Mouse (Mus musculus) forebrain, embryonic 12.5 days (tissue): Measurements from ENCODE around the gene Vstm2a. TPM values are rescaled to one million over a fixed set of nuclear protein-coding genes. Genes with fewer than 3 reads are reported as not detected.

ENCODE experiments used
- ATAC-seq: fragments of 200-750 bp; cut with Nextera tagmentation; 2 replicates; pipeline ENCODE4 v1.8.0; 2017; ENCODE audit warnings: moderate TSS enrichment; ENCODE audit not compliant: low FRiP score
- H3K27ac ChIP-seq: fragments of 300-500 bp; sonication (generic); 2 replicates; pipeline ENCODE4 v1.5.1; 2016; ENCODE audit warnings: mild to moderate bottlenecking
- H3K27me3 ChIP-seq: fragments of 300-500 bp; sonication (generic); 2 replicates; pipeline ENCODE4 v1.6.1; 2016; ENCODE audit warnings: mild to moderate bottlenecking
- H3K36me3 ChIP-seq: fragments of 300-500 bp; sonication (generic); replicated peaks from 2 replicates; pipeline ENCODE4 v1.6.1; 2016; ENCODE audit warnings: mild to moderate bottlenecking
- H3K4me1 ChIP-seq: fragments of 300-500 bp; sonication (generic); 2 replicates; pipeline ENCODE4 v1.6.1; 2016
- H3K4me2 ChIP-seq: fragments of 300-500 bp; sonication (generic); 2 replicates; pipeline ENCODE4 v1.6.1; 2016; ENCODE audit warnings: mild to moderate bottlenecking, moderate library complexity
- H3K4me3 ChIP-seq: fragments of 300-500 bp; sonication (generic); replicated peaks from 2 replicates; pipeline ENCODE4 v1.5.1; 2016; ENCODE audit warnings: mild to moderate bottlenecking
- H3K9ac ChIP-seq: fragments of 300-500 bp; sonication (generic); 2 replicates; pipeline ENCODE4 v1.6.1; 2016; ENCODE audit warnings: mild to moderate bottlenecking
- H3K9me3 ChIP-seq: fragments of 300-500 bp; sonication (generic); 2 replicates; pipeline ENCODE4 v1.6.1; 2016
- WGBS: fragments of 180-500 bp; shearing (Covaris S2); methylation state at CpG from one replicate; pipeline ENCODE4 v1.1.7; 2016; 5-methylcytosine and 5-hydroxymethylcytosine counted together
- polyA plus RNA-seq: library from polyadenylated mRNA; unstranded; fragments of >200 nt; fragmentation: Nextera tagmentation; extraction: Ambion mirVana; gene quantifications from 2 replicates; pipeline ENCODE4 v1.2.1, GENCODE M21; 2016

Gene Vstm2a
- polyA plus RNA-seq, 1 experiment from 2014 or later, result 10.4 TPM

GRCm38 (mm10) chr11:16315097-16315496 is 57.6 kb downstream of the Vstm2a start:
- Histone ChIP-seq H3K36me3 (no peaks in the 10 kb centered on the region), H3K4me2 (no peak overlapping the region), H3K27ac (no peak overlapping the region), H3K9me3 (no peaks in the 10 kb centered on the region), H3K4me1 (no peaks in the 10 kb centered on the region), H3K4me3 (no peak overlapping the region), H3K27me3 (no peaks in the 10 kb centered on the region), H3K9ac (no peak overlapping the region)
- 76% methylated on average over 2 of the region's 2 CpGs for WGBS
- ATAC-seq, result no peak

GRCm38 (mm10) chr11:16345179-16345578 is 87.7 kb downstream of the Vstm2a start:
- Histone ChIP-seq H3K27me3 (no peaks in the 10 kb centered on the region), H3K27ac (no peak overlapping the region), H3K9ac (no peak overlapping the region), H3K4me3 (no peak overlapping the region), H3K9me3 (no peaks in the 10 kb centered on the region), H3K36me3 (no peaks in the 10 kb centered on the region), H3K4me1 (no peaks in the 10 kb centered on the region), H3K4me2 (no peak overlapping the region)
- WGBS, result 57% methylated on average over 3 of the region's 3 CpGs
- no peak for ATAC-seq

- no peaks in the 10 kb centered on the region for H3K36me3 ChIP-seq
- no peaks in the 10 kb centered on the region for H3K4me1 ChIP-seq
- H3K27me3 ChIP-seq, result no peaks in the 10 kb centered on the region
- H3K27ac ChIP-seq, result no peak overlapping the region
- no peak for ATAC-seq
- H3K4me3 ChIP-seq, result no peak overlapping the region
- H3K9ac ChIP-seq, result no peak overlapping the region
- WGBS, result 79% methylated on average over 3 of the region's 3 CpGs
- no peak overlapping the region for H3K4me2 ChIP-seq
- no peaks in the 10 kb centered on the region for H3K9me3 ChIP-seq
These were observed 88.2 kb downstream of the Vstm2a start for GRCm38 (mm10) chr11:16345676-16346075.

GRCm38 (mm10) chr11:16351915-16352314 is 94.4 kb downstream of the Vstm2a start:
- Histone ChIP-seq H3K9ac (no peak overlapping the region), H3K4me1 (no peaks in the 10 kb centered on the region), H3K9me3 (no peaks in the 10 kb centered on the region), H3K4me2 (no peak overlapping the region), H3K4me3 (no peak overlapping the region), H3K27me3 (no peaks in the 10 kb centered on the region), H3K27ac (no peak overlapping the region), H3K36me3 (no peaks in the 10 kb centered on the region)
- ATAC-seq, result no peak
- 88% methylated on average over 4 of the region's 4 CpGs for WGBS

- Histone ChIP-seq H3K9me3 (no peaks in the 10 kb centered on the region), H3K9ac (no peak overlapping the region), H3K36me3 (no peaks in the 10 kb centered on the region), H3K27me3 (no peaks in the 10 kb centered on the region), H3K4me1 (no peaks in the 10 kb centered on the region), H3K4me3 (no peak overlapping the region), H3K4me2 (no peak overlapping the region), H3K27ac (no peak overlapping the region)
- ATAC-seq, result no peak
These were observed 96.8 kb downstream of the Vstm2a start for GRCm38 (mm10) chr11:16354356-16354755.

- Histone ChIP-seq H3K27me3 (no peaks in the 10 kb centered on the region), H3K9ac (no peak overlapping the region), H3K4me1 (no peaks in the 10 kb centered on the region), H3K36me3 (no peaks in the 10 kb centered on the region), H3K9me3 (no peaks in the 10 kb centered on the region), H3K27ac (no peak overlapping the region), H3K4me2 (no peak overlapping the region), H3K4me3 (no peak overlapping the region)
- 68% methylated on average over 8 of the region's 8 CpGs for WGBS
- ATAC-seq, result no peak
These were observed 109.5 kb downstream of the Vstm2a start for GRCm38 (mm10) chr11:16366852-16367587.

GRCm38 (mm10) chr11:16403627-16404026 is 146.1 kb downstream of the Vstm2a start:
- 55% methylated on average over 2 of the region's 2 CpGs for WGBS
- Histone ChIP-seq H3K27me3 (no peaks in the 10 kb centered on the region), H3K4me1 (no peaks in the 10 kb centered on the region), H3K36me3 (no peaks in the 10 kb centered on the region), H3K9ac (no peak overlapping the region), H3K4me3 (no peak overlapping the region), H3K27ac (no peak overlapping the region), H3K4me2 (no peak overlapping the region), H3K9me3 (no peaks in the 10 kb centered on the region)
- ATAC-seq, result no peak

GRCm38 (mm10) chr11:16411736-16412135 is 154.2 kb downstream of the Vstm2a start:
- Histone ChIP-seq H3K9ac (no peak overlapping the region), H3K27me3 (no peaks in the 10 kb centered on the region), H3K4me2 (no peak overlapping the region), H3K9me3 (no peaks in the 10 kb centered on the region), H3K4me3 (no peak overlapping the region), H3K27ac (no peak overlapping the region), H3K4me1 (no peaks in the 10 kb centered on the region), H3K36me3 (no peaks in the 10 kb centered on the region)
- whole genome bisulfite sequencing, result 79% methylated on average over 1 of the region's 1 CpGs
- no peak for ATAC-seq

- no peak overlapping the region for H3K4me3 ChIP-seq
- peak; percentile 84 for ATAC-seq
- no peaks in the 10 kb centered on the region for H3K27me3 ChIP-seq
- H3K9ac ChIP-seq, result no peak overlapping the region
- no peaks in the 10 kb centered on the region for H3K4me1 ChIP-seq
- WGBS, result 32% methylated on average over 4 of the region's 4 CpGs
- no peak overlapping the region for H3K4me2 ChIP-seq
- no peak overlapping the region for H3K27ac ChIP-seq
- no peaks in the 10 kb centered on the region for H3K36me3 ChIP-seq
- no peaks in the 10 kb centered on the region for H3K9me3 ChIP-seq
These were observed 155.1 kb downstream of the Vstm2a start for GRCm38 (mm10) chr11:16412609-16413008.

- Histone ChIP-seq H3K9me3 (no peaks in the 10 kb centered on the region), H3K4me1 (no peaks in the 10 kb centered on the region), H3K27me3 (no peaks in the 10 kb centered on the region), H3K4me2 (no peak overlapping the region), H3K27ac (no peak overlapping the region), H3K9ac (no peak overlapping the region), H3K4me3 (no peak overlapping the region), H3K36me3 (no peaks in the 10 kb centered on the region)
- no peak for ATAC-seq
- WGBS, result 41% methylated on average over 1 of the region's 1 CpGs
These were observed 155.6 kb downstream of the Vstm2a start for GRCm38 (mm10) chr11:16413077-16413644.

- Histone ChIP-seq H3K9ac (no peak overlapping the region), H3K27me3 (no peaks in the 10 kb centered on the region), H3K4me3 (no peak overlapping the region), H3K9me3 (no peaks in the 10 kb centered on the region), H3K36me3 (no peaks in the 10 kb centered on the region), H3K4me1 (no peaks in the 10 kb centered on the region), H3K27ac (no peak overlapping the region), H3K4me2 (no peak overlapping the region)
- WGBS, result 93% methylated on average over 7 of the region's 7 CpGs
- ATAC-seq, result peak; percentile 44; the same call in 1 of the 2 replicates
These were observed 182.2 kb downstream of the Vstm2a start for GRCm38 (mm10) chr11:16439548-16440251.
